In genomic region chr8:123978166-123978838, GRCm38 (mm10) we compare ENCODE assay signal across 9 mouse cellular contexts. TPM values are rescaled to one million over a fixed set of nuclear protein-coding genes. Genes with fewer than 3 reads are reported as not detected.
DNase-seq lines count a peak whose midpoint lies in the region; ATAC-seq and TF ChIP-seq lines count a peak whose summit lies in the region.
"Had no signal": no experiment of that assay in that cellular context is flagged by ENCODE, and none has a peak within 500 bp of the region (broad histone marks: within the 10 kb centered on the region; RNA-seq: fewer than 3 reads in every experiment).

No protein-coding gene starts in this region.

- TF ChIP-seq CTCF in spleen, adult 2 months (IDR thresholded peaks at IDR 0.05; ENCODE audit: extremely low read depth, insufficient read depth, insufficient read length, insufficient replicate concordance), result no peak
- no peak for TF ChIP-seq CTCF in heart, postnatal 0 days (IDR thresholded peaks at IDR 0.05; ENCODE audit: low read depth)
- no peak for TF ChIP-seq CTCF in midbrain, postnatal 0 days (IDR thresholded peaks at IDR 0.05)

- peaks cover 2% of the 10 kb centered on the region; the same call in 1 of the 2 replicates for H3K36me3 ChIP-seq in forebrain, embryonic 10.5 days (replicated peaks)
- H3K36me3 ChIP-seq in forebrain, embryonic 13.5 days (ENCODE audit: poor library complexity, severe bottlenecking), result no peaks in the 10 kb centered on the region
- H3K36me3 ChIP-seq in spleen, adult 2 months (ENCODE audit: control insufficient read depth, insufficient read depth, low read length), result no peaks in the 10 kb centered on the region
- no peaks in the 10 kb centered on the region for H3K36me3 ChIP-seq in heart, postnatal 0 days (replicated peaks; ENCODE audit: control insufficient read depth, insufficient read depth, low read length)
- H3K36me3 ChIP-seq in midbrain, postnatal 0 days (ENCODE audit: insufficient read depth, low read length), result peaks cover 3% of the 10 kb centered on the region; the same call in 1 of the 2 replicates
- H3K36me3 ChIP-seq: hindbrain, embryonic 15.5 days had no signal

- peaks cover 24% of the 10 kb centered on the region for H3K4me1 ChIP-seq in forebrain, embryonic 10.5 days
- peaks cover 19% of the 10 kb centered on the region for H3K4me1 ChIP-seq in forebrain, embryonic 13.5 days
- peaks cover 3% of the 10 kb centered on the region; the same call in 1 of the 2 replicates for H3K4me1 ChIP-seq in spleen, adult 2 months (ENCODE audit: control insufficient read depth, insufficient read depth, insufficient read length)
- peaks cover 10% of the 10 kb centered on the region for H3K4me1 ChIP-seq in heart, postnatal 0 days (ENCODE audit: control insufficient read depth, insufficient read depth)
- peaks cover 5% of the 10 kb centered on the region; the same call in 1 of the 2 replicates for H3K4me1 ChIP-seq in midbrain, postnatal 0 days (ENCODE audit: insufficient read depth, low read length)

- ATAC-seq in forebrain, embryonic 13.5 days, result no peak
- ATAC-seq in heart, postnatal 0 days (ENCODE audit: insufficient read depth, low read depth), result no peak; the same call in 1 of the 2 replicates
- peak; percentile 2; the same call in 1 of the 2 replicates for ATAC-seq in megakaryocyte progenitor cell, adult 5-6 weeks (replicated peaks; ENCODE audit: poor library complexity)
- ATAC-seq in midbrain, postnatal 0 days (ENCODE audit: low FRiP score), result no peak

- peak overlapping the region; percentile 5; the same call in 1 of the 2 replicates for H3K27ac ChIP-seq in forebrain, embryonic 10.5 days
- no peak overlapping the region for H3K27ac ChIP-seq in forebrain, embryonic 13.5 days
- peak overlapping the region; percentile 23; the same call in 1 of the 2 replicates for H3K27ac ChIP-seq in spleen, adult 2 months (ENCODE audit: insufficient read depth, low read length)
- H3K27ac ChIP-seq in heart, postnatal 0 days (ENCODE audit: low read depth), result peak overlapping the region; percentile 64
- no peak overlapping the region for H3K27ac ChIP-seq in midbrain, postnatal 0 days (ENCODE audit: low read depth, low read length)
- H3K27ac ChIP-seq: hindbrain, embryonic 15.5 days had no signal

- 78% methylated on average over 14 of the region's 14 CpGs for WGBS in forebrain, embryonic 10.5 days
- 71% methylated on average over 14 of the region's 14 CpGs for WGBS in forebrain, embryonic 13.5 days
- 57% methylated on average over 14 of the region's 14 CpGs for WGBS in spleen, adult 2 months
- WGBS in heart, postnatal 0 days, result 19% methylated on average over 14 of the region's 14 CpGs
- WGBS in midbrain, postnatal 0 days, result 75% methylated on average over 14 of the region's 14 CpGs

- no peak for DNase-seq in forebrain, embryonic 10.5 days (ENCODE audit: extremely low spot score, low spot score)
- no peak for DNase-seq in spleen, adult 2 months (ENCODE audit: low read depth in 1 of 2, low spot score in 2 of 2)
- no peak for DNase-seq in spleen, postnatal 10 days (ENCODE audit: low spot score in 2 of 2)
- DNase-seq in heart, postnatal 0 days (ENCODE audit: low spot score), result peak; percentile 57
- DNase-seq in midbrain, postnatal 0 days (ENCODE audit: low spot score), result no peak
- DNase-seq in urinary bladder, adult 2 months (ENCODE audit: low spot score), result no peak

- TF ChIP-seq EP300 in heart, postnatal 0 days (IDR thresholded peaks at IDR 0.05; ENCODE audit: low read depth), result no peak

- no peak for TF ChIP-seq POLR2A in spleen, adult 2 months (IDR thresholded peaks at IDR 0.05; ENCODE audit: low read depth, low read length)

- H3K27me3 ChIP-seq in forebrain, embryonic 10.5 days (ENCODE audit: poor library complexity, severe bottlenecking), result peaks cover 16% of the 10 kb centered on the region; the same call in 1 of the 2 replicates
- H3K27me3 ChIP-seq in forebrain, embryonic 13.5 days, result no peaks in the 10 kb centered on the region
- H3K27me3 ChIP-seq in spleen, adult 2 months (ENCODE audit: control insufficient read depth, insufficient read depth, low read length), result no peaks in the 10 kb centered on the region; the same call in 1 of the 2 replicates
- no peaks in the 10 kb centered on the region for H3K27me3 ChIP-seq in heart, postnatal 0 days (ENCODE audit: control insufficient read depth, insufficient read depth, low read length)
- H3K27me3 ChIP-seq in midbrain, postnatal 0 days (ENCODE audit: insufficient read depth, low read length), result no peaks in the 10 kb centered on the region
- H3K27me3 ChIP-seq: hindbrain, embryonic 15.5 days had no signal

- no peak overlapping the region for H3K4me2 ChIP-seq in forebrain, embryonic 13.5 days
- peak overlapping the region; percentile 35 for H3K4me2 ChIP-seq in heart, postnatal 0 days (ENCODE audit: low read depth, low read length)
- H3K4me2 ChIP-seq in midbrain, postnatal 0 days (ENCODE audit: low read depth, low read length, poor library complexity, severe bottlenecking), result no peak overlapping the region
- H3K4me2 ChIP-seq: hindbrain, embryonic 15.5 days had no signal

- no peak overlapping the region for H3K9ac ChIP-seq in forebrain, embryonic 13.5 days
- H3K9ac ChIP-seq in heart, postnatal 0 days (replicated peaks; ENCODE audit: low read depth, low read length), result no peak overlapping the region; the same call in 1 of the 2 replicates
- H3K9ac ChIP-seq in midbrain, postnatal 0 days (replicated peaks; ENCODE audit: low read length, poor library complexity, severe bottlenecking), result no peak overlapping the region
- H3K9ac ChIP-seq: hindbrain, embryonic 15.5 days had no signal

- H3K9me3 ChIP-seq in forebrain, embryonic 10.5 days, result no peaks in the 10 kb centered on the region
- H3K9me3 ChIP-seq in forebrain, embryonic 13.5 days (replicated peaks), result no peaks in the 10 kb centered on the region
- H3K9me3 ChIP-seq in heart, postnatal 0 days (replicated peaks; ENCODE audit: control insufficient read depth, low read length), result no peaks in the 10 kb centered on the region
- no peaks in the 10 kb centered on the region for H3K9me3 ChIP-seq in midbrain, postnatal 0 days (ENCODE audit: low read length)
- H3K9me3 ChIP-seq: hindbrain, embryonic 15.5 days had no signal

- no peak overlapping the region; the same call in 1 of the 2 replicates for H3K4me3 ChIP-seq in forebrain, embryonic 10.5 days
- H3K4me3 ChIP-seq in forebrain, embryonic 13.5 days, result no peak overlapping the region
- H3K4me3 ChIP-seq in spleen, adult 2 months (ENCODE audit: extremely low read depth, insufficient read depth, insufficient read length), result no peak overlapping the region
- H3K4me3 ChIP-seq in heart, postnatal 0 days (ENCODE audit: low read depth, low read length), result no peak overlapping the region
- no peak overlapping the region for H3K4me3 ChIP-seq in midbrain, postnatal 0 days (ENCODE audit: low read depth, low read length)
- H3K4me3 ChIP-seq: hindbrain, embryonic 15.5 days had no signal

RNA-seq across cellular contexts. Expression of gene Abcb10, which starts 4.6 kb away (rescaled TPM):
- polyA plus RNA-seq in forebrain, embryonic 10.5 days (2016; fragmentation: Nextera tagmentation; extraction: Ambion mirVana), result 20.3 and 21.8 TPM in 2 replicates
- polyA plus RNA-seq in forebrain, embryonic 13.5 days (2015; fragmentation: Nextera tagmentation; extraction: Ambion mirVana), result 8.5 and 9.1 TPM in 2 replicates
- polyA plus RNA-seq in spleen, adult 2 months (2012; rRNA removed), result 21.7 and 22.6 TPM in 2 replicates
- total RNA-seq in heart, postnatal 0 days (2014; rRNA removed; ENCODE audit: low replicate concordance), result 34.5 and 48.2 TPM in 2 replicates
- polyA plus RNA-seq in heart, postnatal 0 days (2015; fragmentation: Nextera tagmentation; extraction: Ambion mirVana), result 17.1 and 17.2 TPM in 2 replicates
- total RNA-seq in megakaryocyte progenitor cell, adult 5-6 weeks (2015), result 15.5 and 18.2 TPM in 2 replicates
- 25.0 and 26.7 TPM in 2 replicates for total RNA-seq in megakaryocyte progenitor cell, adult 5-6 weeks (2017)
- 43.4 and 52.7 TPM in 2 replicates for total RNA-seq in midbrain, postnatal 0 days (2014; rRNA removed)
- polyA plus RNA-seq in midbrain, postnatal 0 days (2015; fragmentation: Nextera tagmentation; extraction: Ambion mirVana), result 14.7 and 14.8 TPM in 2 replicates
- polyA plus RNA-seq in urinary bladder, adult 2 months (2012; rRNA removed), result 13.7 and 13.9 TPM in 2 replicates

RNA-seq across cellular contexts. Expression of gene Nup133, which starts 29.2 kb away (rescaled TPM):
- 60.5 and 62.8 TPM in 2 replicates for polyA plus RNA-seq in forebrain, embryonic 10.5 days (2016; fragmentation: Nextera tagmentation; extraction: Ambion mirVana)
- polyA plus RNA-seq in forebrain, embryonic 13.5 days (2015; fragmentation: Nextera tagmentation; extraction: Ambion mirVana), result 38.5 and 42.6 TPM in 2 replicates
- 7.9 and 8.5 TPM in 2 replicates for polyA plus RNA-seq in spleen, adult 2 months (2012; rRNA removed)
- 14.8 and 20.3 TPM in 2 replicates for total RNA-seq in heart, postnatal 0 days (2014; rRNA removed; ENCODE audit: low replicate concordance)
- polyA plus RNA-seq in heart, postnatal 0 days (2015; fragmentation: Nextera tagmentation; extraction: Ambion mirVana), result 9.8 and 10.2 TPM in 2 replicates
- total RNA-seq in megakaryocyte progenitor cell, adult 5-6 weeks (2015), result 27.8 and 28.7 TPM in 2 replicates
- total RNA-seq in megakaryocyte progenitor cell, adult 5-6 weeks (2017), result 28.2 and 33.0 TPM in 2 replicates
- 19.4 and 27.8 TPM in 2 replicates for total RNA-seq in midbrain, postnatal 0 days (2014; rRNA removed)
- polyA plus RNA-seq in midbrain, postnatal 0 days (2015; fragmentation: Nextera tagmentation; extraction: Ambion mirVana), result 15.2 and 16.1 TPM in 2 replicates
- 11.1 and 11.3 TPM in 2 replicates for polyA plus RNA-seq in urinary bladder, adult 2 months (2012; rRNA removed)

RNA-seq across cellular contexts. Expression of gene Taf5l, which starts 42.9 kb away (rescaled TPM):
- 47.6 and 48.8 TPM in 2 replicates for polyA plus RNA-seq in forebrain, embryonic 10.5 days (2016; fragmentation: Nextera tagmentation; extraction: Ambion mirVana)
- 27.5 and 30.9 TPM in 2 replicates for polyA plus RNA-seq in forebrain, embryonic 13.5 days (2015; fragmentation: Nextera tagmentation; extraction: Ambion mirVana)
- 27.3 and 34.2 TPM in 2 replicates for polyA plus RNA-seq in spleen, adult 2 months (2012; rRNA removed)
- total RNA-seq in heart, postnatal 0 days (2014; rRNA removed; ENCODE audit: low replicate concordance), result 31.8 and 46.3 TPM in 2 replicates
- polyA plus RNA-seq in heart, postnatal 0 days (2015; fragmentation: Nextera tagmentation; extraction: Ambion mirVana), result 14.1 and 17.2 TPM in 2 replicates
- total RNA-seq in megakaryocyte progenitor cell, adult 5-6 weeks (2015), result 30.5 and 32.8 TPM in 2 replicates
- 32.8 and 34.4 TPM in 2 replicates for total RNA-seq in megakaryocyte progenitor cell, adult 5-6 weeks (2017)
- 35.7 and 37.1 TPM in 2 replicates for total RNA-seq in midbrain, postnatal 0 days (2014; rRNA removed)
- 18.6 and 19.5 TPM in 2 replicates for polyA plus RNA-seq in midbrain, postnatal 0 days (2015; fragmentation: Nextera tagmentation; extraction: Ambion mirVana)
- polyA plus RNA-seq in urinary bladder, adult 2 months (2012; rRNA removed), result 26.4 and 31.1 TPM in 2 replicates

RNA-seq across cellular contexts. Expression of gene Urb2, which starts 43.0 kb away (rescaled TPM):
- 8.8 and 9.0 TPM in 2 replicates for polyA plus RNA-seq in forebrain, embryonic 10.5 days (2016; fragmentation: Nextera tagmentation; extraction: Ambion mirVana)
- polyA plus RNA-seq in forebrain, embryonic 13.5 days (2015; fragmentation: Nextera tagmentation; extraction: Ambion mirVana), result 3.2 and 3.5 TPM in 2 replicates
- polyA plus RNA-seq in spleen, adult 2 months (2012; rRNA removed), result 4.0 TPM in 2 replicates
- total RNA-seq in heart, postnatal 0 days (2014; rRNA removed; ENCODE audit: low replicate concordance), result 9.8 and 11.7 TPM in 2 replicates
- polyA plus RNA-seq in heart, postnatal 0 days (2015; fragmentation: Nextera tagmentation; extraction: Ambion mirVana), result 0.74 and 0.97 TPM in 2 replicates
- 25.5 and 29.6 TPM in 2 replicates for total RNA-seq in megakaryocyte progenitor cell, adult 5-6 weeks (2015)
- 23.9 and 24.2 TPM in 2 replicates for total RNA-seq in megakaryocyte progenitor cell, adult 5-6 weeks (2017)
- total RNA-seq in midbrain, postnatal 0 days (2014; rRNA removed), result 12.0 and 13.2 TPM in 2 replicates
- polyA plus RNA-seq in midbrain, postnatal 0 days (2015; fragmentation: Nextera tagmentation; extraction: Ambion mirVana), result 1.5 and 1.8 TPM in 2 replicates
- polyA plus RNA-seq in urinary bladder, adult 2 months (2012; rRNA removed), result 6.4 and 6.7 TPM in 2 replicates

Comparison
In these comparisons a context has a peak if more than half of its experiments do, and no peak if none do; other contexts are left out.
1. H3K27ac ChIP-seq: peak in forebrain, embryonic 10.5 days (single experiment), spleen, adult 2 months (single experiment) and heart, postnatal 0 days (single experiment); none in forebrain, embryonic 13.5 days (single experiment) and midbrain, postnatal 0 days (single experiment).